Mouse (Mus musculus) embryonic stem cell, embryonic (primary cell): ENCODE data around the gene Gm3411.
"Not testable (repeated sequence)": the region's sequence is repeated elsewhere in the genome, so short reads cannot be mapped to it uniquely, and the experiment has no call there.

Experiments used
- CTCF ChIA-PET, 4 experiments: fragments of 300-600 bp in 2 of 4; fragments of 350-600 bp in 2 of 4; sonication (Branson Sonifier 250); formaldehyde crosslinking; loops; one replicate each; lab custom pipeline; 2022; ENCODE audit warnings: inconsistent platforms in 2 of 4; lab: Charles Lee
- POLR2A ChIA-PET, 4 experiments: fragments of 300-600 bp in 2 of 4; fragments of 350-600 bp in 2 of 4; sonication (Branson Sonifier 250); formaldehyde crosslinking; loops; one replicate each; lab custom pipeline; 2022; ENCODE audit warnings: antibody characterized with exemption in 4 of 4, inconsistent platforms in 1 of 4; lab: Charles Lee

The Gm3411 gene

DNA sequence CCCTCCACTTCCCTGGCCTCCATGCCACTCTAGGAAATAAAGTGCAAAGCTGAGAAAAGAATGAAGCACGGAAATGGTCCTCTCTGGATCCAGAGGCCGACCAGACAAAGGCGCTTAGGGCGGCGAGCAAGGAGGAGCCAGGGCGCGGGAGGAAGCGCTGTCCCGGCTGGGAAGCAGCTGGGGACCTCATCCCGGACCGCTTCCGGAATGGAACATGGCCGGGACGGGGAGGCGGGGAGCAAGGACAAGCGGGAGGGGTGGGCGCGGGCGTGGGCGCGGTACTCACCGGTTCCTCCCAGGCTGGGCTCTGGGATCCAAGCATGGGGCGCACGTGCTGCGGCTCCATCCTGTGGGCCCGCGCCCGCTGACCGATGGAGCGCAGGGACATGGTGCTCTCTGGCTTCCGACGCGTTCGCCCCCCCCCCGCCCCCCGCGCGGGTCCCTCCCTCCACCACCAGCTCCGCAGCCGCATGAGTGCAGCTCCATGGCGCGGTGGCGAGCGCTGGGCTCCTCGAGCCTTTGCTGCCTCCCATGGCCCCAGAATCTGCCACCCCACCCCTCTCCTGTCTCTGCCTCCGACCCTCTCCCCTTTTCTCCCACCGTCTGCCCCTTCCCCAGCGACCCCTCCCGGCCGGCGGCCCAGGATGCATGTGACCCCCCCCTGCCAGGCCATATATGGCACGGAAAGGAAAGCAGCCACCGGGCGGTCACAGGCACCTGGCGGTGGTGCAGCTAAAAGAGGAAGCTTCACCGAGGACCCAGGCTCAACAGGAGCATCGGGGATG, at the start of gene Gm3411:
Gene Gm3411 (minus strand): TSS at position 320 of the 785 bp plus-strand sequence.
- CTCF ChIA-PET, POLR2A ChIA-PET: not testable (repeated sequence)

DNA sequence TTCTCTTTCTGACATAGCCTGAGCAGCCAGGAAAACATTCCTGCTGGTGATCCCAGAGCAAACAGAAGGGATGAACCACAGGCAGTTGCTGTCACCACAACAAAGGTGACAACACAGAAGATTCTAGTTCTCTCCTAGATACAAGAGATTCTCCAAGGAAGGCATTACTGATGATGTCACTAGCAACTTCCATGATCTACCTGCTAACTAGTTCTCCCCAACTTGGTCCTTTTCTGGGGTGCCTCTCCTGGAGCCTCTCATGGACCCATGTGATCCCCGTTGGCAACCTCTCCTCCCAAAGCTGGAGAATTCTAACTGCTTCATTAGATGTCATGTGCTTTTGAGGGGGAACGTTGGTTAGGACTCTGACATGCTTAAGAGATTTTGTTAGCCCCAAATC, 17.7 kb upstream of the Gm3411 start, which contains the start of gene Gm21103:
Gene Gm21103 (minus strand): TSS at position 101 of the 400 bp plus-strand sequence.
- CTCF ChIA-PET: not testable (repeated sequence)

DNA sequence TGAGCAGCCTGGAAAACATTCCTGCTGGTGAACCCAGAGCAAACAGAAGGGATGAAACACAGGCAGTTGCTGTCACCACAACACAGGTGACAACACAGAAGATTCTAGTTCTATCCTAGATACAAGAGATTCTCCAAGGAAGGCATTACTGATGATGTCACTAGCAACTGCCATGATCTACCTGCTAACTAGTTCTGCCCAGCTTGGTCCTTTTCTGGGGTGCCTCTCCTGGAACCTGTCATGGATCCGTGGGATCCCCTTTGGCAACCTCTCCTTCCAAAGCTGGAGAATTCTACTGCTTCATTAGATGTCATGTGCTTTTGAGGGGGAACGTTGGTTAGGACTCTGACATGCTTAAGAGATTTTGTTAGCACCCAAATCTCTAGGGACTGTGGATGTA, 67.9 kb downstream of the Gm3411 start, which contains the start of gene Gm21560:
Gene Gm21560 (minus strand): TSS at position 101 of the 400 bp plus-strand sequence.
- CTCF ChIA-PET, POLR2A ChIA-PET: not testable (repeated sequence)

More for the DNA sequence above, 17.7 kb upstream of the Gm3411 start, which contains the start of gene Gm21103:
- POLR2A ChIA-PET: not testable (repeated sequence)
